Mouse (Mus musculus): Measurements from ENCODE around the gene Kifc3.

GRCm38 (mm10) chr8:95076151-95076550 lies 126.5 kb downstream of the Kifc3 start:
- TF ChIP-seq POLR2A (IDR thresholded peaks at IDR 0.05; ENCODE audit: extremely low read depth, insufficient read depth, low read length): no peak
- TF ChIP-seq CTCF (IDR thresholded peaks at IDR 0.05; ENCODE audit: low read depth, low read length): no peak

Data from liver, adult 2 months (tissue).